Comparison of ENCODE assay signal across 10 mouse cellular contexts in the genomic region with DNA sequence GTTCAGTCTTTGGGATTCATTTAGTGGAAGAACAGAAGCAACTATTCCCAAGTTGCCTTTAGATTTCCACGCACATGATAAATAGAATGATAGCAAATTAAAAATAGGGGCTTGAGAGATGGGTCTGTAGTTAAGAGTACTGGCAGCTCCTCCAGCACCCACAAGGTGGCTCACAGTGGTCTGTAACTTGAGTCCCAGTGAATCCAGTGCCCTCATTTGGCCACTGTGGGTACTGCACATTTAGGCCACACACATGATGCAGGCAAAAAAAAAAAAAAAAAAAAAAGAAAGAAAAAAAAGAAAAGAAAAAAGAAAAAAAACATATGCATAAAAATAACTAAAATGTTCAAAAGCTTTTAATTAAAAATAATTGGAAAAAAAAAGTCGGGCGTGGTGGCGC. TPM values are rescaled to one million over a fixed set of nuclear protein-coding genes. Genes with fewer than 3 reads are reported as not detected.
DNase-seq lines count a peak whose midpoint lies in the region; ATAC-seq and TF ChIP-seq lines count a peak whose summit lies in the region.
"Had no signal": no experiment of that assay in that cellular context is flagged by ENCODE, and none has a peak within 500 bp of the region (broad histone marks: within the 10 kb centered on the region; RNA-seq: fewer than 3 reads in every experiment).

No protein-coding gene starts in this region.

- H3K9me3 ChIP-seq in forebrain, embryonic 10.5 days: peaks cover 3% of the 10 kb centered on the region; the same call in 1 of the 2 replicates
- H3K9me3 ChIP-seq in forebrain, embryonic 15.5 days: no peaks in the 10 kb centered on the region
- H3K9me3 ChIP-seq: neural tube, embryonic 12.5 days had no signal

- no peaks in the 10 kb centered on the region for H3K36me3 ChIP-seq in forebrain, embryonic 10.5 days (replicated peaks)
- H3K36me3 ChIP-seq in forebrain, embryonic 15.5 days: no peaks in the 10 kb centered on the region
- H3K36me3 ChIP-seq in heart, adult 2 months (ENCODE audit: control insufficient read depth, insufficient read depth, low read length): no peaks in the 10 kb centered on the region
- no peaks in the 10 kb centered on the region for H3K36me3 ChIP-seq in small intestine, adult 2 months (ENCODE audit: control insufficient read depth, insufficient read depth, low read length)
- H3K36me3 ChIP-seq: neural tube, embryonic 12.5 days had no signal

- peaks cover 45% of the 10 kb centered on the region for H3K27me3 ChIP-seq in forebrain, embryonic 10.5 days (ENCODE audit: poor library complexity, severe bottlenecking)
- no peaks in the 10 kb centered on the region for H3K27me3 ChIP-seq in forebrain, embryonic 15.5 days
- 0 out of 2 replicates have a peak, but pooled peaks cover 3% of the 10 kb centered on the region for H3K27me3 ChIP-seq in heart, adult 2 months (ENCODE audit: control insufficient read depth, insufficient read depth, low read length)
- H3K27me3 ChIP-seq in small intestine, adult 2 months (ENCODE audit: control insufficient read depth, insufficient read depth, low read length): peaks cover 11% of the 10 kb centered on the region
- H3K27me3 ChIP-seq: Patski had no signal

- H3K4me1 ChIP-seq in forebrain, embryonic 10.5 days: peaks cover 29% of the 10 kb centered on the region
- H3K4me1 ChIP-seq in forebrain, embryonic 15.5 days: peaks cover 19% of the 10 kb centered on the region
- no peaks in the 10 kb centered on the region for H3K4me1 ChIP-seq in heart, adult 2 months (ENCODE audit: control insufficient read depth, insufficient read depth, low read length)
- peaks cover 5% of the 10 kb centered on the region; the same call in 1 of the 2 replicates for H3K4me1 ChIP-seq in small intestine, adult 2 months (ENCODE audit: control insufficient read depth, insufficient read depth, insufficient read length, low read length)

- DNase-seq in forebrain, embryonic 10.5 days (ENCODE audit: extremely low spot score, low spot score): peak; percentile 83
- peak; percentile 82 to 85 for DNase-seq in adrenal gland, adult 18-20 months (ENCODE audit: low spot score in 2 of 2)
- peak; percentile 95 for DNase-seq in embryo, embryonic 10.5 days (ENCODE audit: low spot score)
- peak; percentile 87 to 88 for DNase-seq in heart, adult 2 months
- DNase-seq in layer of hippocampus, postnatal 14 days (ENCODE audit: low spot score in 2 of 2): peak; percentile 91 to 97
- peak; percentile 93 for DNase-seq in lung, postnatal 25 days (ENCODE audit: low spot score)

- no peak overlapping the region for H3K4me2 ChIP-seq in forebrain, embryonic 15.5 days (replicated peaks)
- H3K4me2 ChIP-seq: neural tube, embryonic 12.5 days had no signal

- H3K4me3 ChIP-seq in forebrain, embryonic 10.5 days: no peak overlapping the region
- no peak overlapping the region for H3K4me3 ChIP-seq in forebrain, embryonic 15.5 days
- no peak overlapping the region for H3K4me3 ChIP-seq in heart, adult 2 months
- no peak overlapping the region for H3K4me3 ChIP-seq in small intestine, adult 2 months (ENCODE audit: low read depth, low read length)
- H3K4me3 ChIP-seq: neural tube, embryonic 12.5 days had no signal

- peak; percentile 89 for TF ChIP-seq CTCF in heart, adult 2 months (IDR thresholded peaks at IDR 0.05)
- peak; percentile 93 for TF ChIP-seq CTCF in small intestine, adult 2 months (IDR thresholded peaks at IDR 0.05; ENCODE audit: extremely low read depth, insufficient read length, insufficient replicate concordance, low read depth, low read length)

- no peak for ATAC-seq in forebrain, embryonic 15.5 days (replicated peaks)
- ATAC-seq: Patski had no signal

- H3K27ac ChIP-seq in forebrain, embryonic 10.5 days: no peak overlapping the region
- no peak overlapping the region for H3K27ac ChIP-seq in forebrain, embryonic 15.5 days (replicated peaks)
- no peak overlapping the region for H3K27ac ChIP-seq in heart, adult 2 months
- H3K27ac ChIP-seq in small intestine, adult 2 months (ENCODE audit: insufficient read depth, low read depth, low read length): no peak overlapping the region
- H3K27ac ChIP-seq: neural tube, embryonic 12.5 days had no signal

- intact Hi-C loops in heart, adult 2 months (cut with DNase I): loop anchor here (2.0 to 5.0 kb wide), 2 partner anchors 136 to 174 kb away; a partner anchor contains a TSS

- WGBS in forebrain, embryonic 10.5 days: 32% methylated on average over 4 of the region's 4 CpGs
- WGBS in forebrain, embryonic 15.5 days: 32% methylated on average over 4 of the region's 4 CpGs
- 29% methylated on average over 4 of the region's 4 CpGs for WGBS in heart, adult 2 months
- 35% methylated on average over 4 of the region's 4 CpGs for WGBS in small intestine, adult 2 months

- H3K79me2 ChIP-seq in heart, adult 2 months (replicated peaks; ENCODE audit: control insufficient read depth, insufficient read depth, low read length): no peaks in the 10 kb centered on the region; the same call in 1 of the 2 replicates

- TF ChIP-seq POLR2A in heart, adult 2 months (IDR thresholded peaks at IDR 0.05; ENCODE audit: insufficient read depth, low read depth, low read length): no peak
- no peak for TF ChIP-seq POLR2A in small intestine, adult 2 months (IDR thresholded peaks at IDR 0.05; ENCODE audit: low read depth, low read length)

- peak; percentile 57; the same call in 1 of the 2 replicates for TF ChIP-seq EP300 in heart, adult 2 months (IDR thresholded peaks at IDR 0.05; ENCODE audit: insufficient read depth, low read depth, low read length)

- H3K9ac ChIP-seq in forebrain, embryonic 15.5 days (replicated peaks): no peak overlapping the region
- H3K9ac ChIP-seq in heart, adult 2 months (ENCODE audit: low read depth, low read length): no peak overlapping the region
- H3K9ac ChIP-seq: neural tube, embryonic 12.5 days had no signal

RNA-seq across cellular contexts. Expression of a gene that starts 2.5 kb away (rescaled TPM):
- polyA plus RNA-seq in forebrain, embryonic 10.5 days (2016; fragmentation: Nextera tagmentation; extraction: Ambion mirVana): 10.5 and 11.2 TPM in 2 replicates
- 40.1 and 44.5 TPM in 2 replicates for polyA plus RNA-seq in forebrain, embryonic 15.5 days (2015; fragmentation: Nextera tagmentation; extraction: Ambion mirVana)
- total RNA-seq in adrenal gland, adult 18-20 months (2021): 10 to 100 TPM; 25.7 to 59.9 TPM
- 10 to 100 TPM; 69.6 to 95.0 TPM for total RNA-seq in heart, adult 2 months (2021)
- polyA plus RNA-seq in heart, adult 2 months (2012; rRNA removed): 247 and 250 TPM in 2 replicates
- 100 to 1,000 TPM; 462 to 472 TPM for total RNA-seq in layer of hippocampus, postnatal 14 days (2021)
- 13.4 and 29.1 TPM in 2 replicates for polyA plus RNA-seq in small intestine, adult 2 months (2012; rRNA removed)

RNA-seq across cellular contexts. Expression of a gene that starts 3.0 kb away (rescaled TPM):
- 1,023 and 1,061 TPM in 2 replicates for polyA plus RNA-seq in forebrain, embryonic 10.5 days (2016; fragmentation: Nextera tagmentation; extraction: Ambion mirVana)
- polyA plus RNA-seq in forebrain, embryonic 15.5 days (2015; fragmentation: Nextera tagmentation; extraction: Ambion mirVana): 641 and 670 TPM in 2 replicates
- 100 to 1,000 TPM; 584 to 618 TPM for total RNA-seq in adrenal gland, adult 18-20 months (2021)
- 100 to 1,000 TPM; 137 to 150 TPM for total RNA-seq in heart, adult 2 months (2021)
- polyA plus RNA-seq in heart, adult 2 months (2012; rRNA removed): 201 and 230 TPM in 2 replicates
- total RNA-seq in layer of hippocampus, postnatal 14 days (2021): 100 to 1,000 TPM; 460 to 491 TPM
- 129 and 298 TPM in 2 replicates for polyA plus RNA-seq in small intestine, adult 2 months (2012; rRNA removed)

RNA-seq across cellular contexts. Expression of a gene that starts 44.3 kb away (rescaled TPM):
- 40.8 and 42.8 TPM in 2 replicates for polyA plus RNA-seq in forebrain, embryonic 10.5 days (2016; fragmentation: Nextera tagmentation; extraction: Ambion mirVana)
- 41.1 and 45.0 TPM in 2 replicates for polyA plus RNA-seq in forebrain, embryonic 15.5 days (2015; fragmentation: Nextera tagmentation; extraction: Ambion mirVana)
- total RNA-seq in adrenal gland, adult 18-20 months (2021): 1 to 10 TPM; 9.3 to 9.4 TPM
- total RNA-seq in heart, adult 2 months (2021): 10 to 100 TPM; 17.8 to 24.5 TPM
- 24.1 and 29.3 TPM in 2 replicates for polyA plus RNA-seq in heart, adult 2 months (2012; rRNA removed)
- 10 to 100 TPM; 29.7 to 31.4 TPM for total RNA-seq in layer of hippocampus, postnatal 14 days (2021)
- 14.7 and 28.6 TPM in 2 replicates for polyA plus RNA-seq in small intestine, adult 2 months (2012; rRNA removed)
